Mouse (Mus musculus) lung, postnatal 0 days (tissue): ENCODE data around the gene Zfp654.

Experiments
- CTCF ChIP-seq: IDR thresholded peaks from 2 replicates; pipeline ENCODE4 v1.5.1; 2016; ENCODE audit warnings: antibody characterized with exemption, mild to moderate bottlenecking
- EP300 ChIP-seq: IDR thresholded peaks from 2 replicates; pipeline ENCODE4 v1.6.1; 2016; ENCODE audit warnings: antibody characterized with exemption, mild to moderate bottlenecking, control low read depth

DNA sequence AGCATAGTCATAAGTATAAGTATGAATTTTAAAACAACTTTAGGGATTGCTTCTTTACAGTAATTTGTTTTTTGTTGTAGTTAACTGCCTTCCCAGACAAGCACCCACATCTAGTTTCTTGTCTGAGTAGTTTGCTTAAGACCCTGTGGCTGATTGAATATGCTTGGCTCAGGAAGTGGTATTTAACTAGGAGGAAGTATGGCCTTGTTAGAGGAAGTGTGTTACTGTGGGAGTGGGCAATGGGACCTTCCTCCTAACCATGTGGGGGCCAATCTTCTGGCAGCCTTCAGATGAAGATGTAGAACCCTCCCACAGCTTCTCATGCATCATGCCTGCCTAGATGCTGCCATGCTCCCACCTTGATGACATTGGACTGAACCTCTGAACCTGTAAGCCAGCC lies 49.8 kb downstream of the Zfp654 start:
- no peak for TF ChIP-seq CTCF
- no peak for TF ChIP-seq EP300
